Comparison of ENCODE assay signal across 11 mouse cellular contexts in the genomic region with DNA sequence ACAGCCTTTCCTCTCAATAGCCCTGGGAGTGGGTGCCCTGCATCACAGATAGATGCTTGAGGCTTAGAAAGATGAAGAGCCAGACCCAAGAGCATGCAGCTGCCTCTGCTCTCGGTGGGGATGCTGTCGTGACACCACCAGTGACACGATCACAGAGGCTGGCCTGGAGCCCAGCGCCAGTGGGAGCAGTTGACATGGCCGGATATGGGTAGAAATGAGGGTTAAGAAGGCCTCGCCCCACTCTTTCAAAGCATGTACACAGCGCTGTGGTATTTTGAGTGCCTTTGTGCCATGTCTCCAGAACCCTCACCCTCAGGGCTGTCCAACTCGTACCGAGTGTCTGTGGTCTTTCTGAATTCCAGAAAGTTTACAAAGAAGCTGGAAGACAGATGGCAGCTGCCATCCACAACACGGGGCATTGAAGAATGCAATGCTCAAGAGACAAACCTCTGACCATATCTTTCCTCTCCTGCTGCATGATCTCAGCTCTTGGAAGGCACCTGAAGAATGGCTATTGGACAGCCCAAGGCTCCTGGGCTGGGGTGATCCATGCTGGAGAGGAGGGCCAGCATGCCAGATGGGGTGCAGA.
DNase-seq lines count a peak whose midpoint lies in the region; ATAC-seq and TF ChIP-seq lines count a peak whose summit lies in the region.
"Had no signal": no experiment of that assay in that cellular context is flagged by ENCODE, and none has a peak within 500 bp of the region (broad histone marks: within the 10 kb centered on the region; RNA-seq: fewer than 3 reads in every experiment).

No protein-coding gene starts in this region.

- TF ChIP-seq CTCF in olfactory bulb, adult 2 months (IDR thresholded peaks at IDR 0.05; ENCODE audit: insufficient read depth, low read depth, low read length), result no peak

- WGBS in heart, embryonic 10.5 days, result 77% methylated on average over 10 of the region's 10 CpGs
- 89% methylated on average over 10 of the region's 10 CpGs for WGBS in midbrain, embryonic 11.5 days
- 73% methylated on average over 10 of the region's 10 CpGs for WGBS in midbrain, embryonic 15.5 days
- WGBS in embryonic facial prominence, embryonic 12.5 days, result 80% methylated on average over 10 of the region's 10 CpGs
- 57% methylated on average over 10 of the region's 10 CpGs for WGBS in olfactory bulb, adult 2 months

- H3K9me3 ChIP-seq in heart, embryonic 10.5 days, result no peaks in the 10 kb centered on the region
- H3K9me3 ChIP-seq in midbrain, embryonic 11.5 days (ENCODE audit: control insufficient read depth, low read length), result no peaks in the 10 kb centered on the region
- no peaks in the 10 kb centered on the region for H3K9me3 ChIP-seq in midbrain, embryonic 15.5 days
- no peaks in the 10 kb centered on the region for H3K9me3 ChIP-seq in embryonic facial prominence, embryonic 12.5 days
- H3K9me3 ChIP-seq: heart, embryonic 15.5 days; limb, embryonic 13.5 days had no signal

- no peak overlapping the region for H3K4me3 ChIP-seq in heart, embryonic 10.5 days
- H3K4me3 ChIP-seq in midbrain, embryonic 11.5 days (ENCODE audit: low read depth, low read length), result no peak overlapping the region
- H3K4me3 ChIP-seq in midbrain, embryonic 15.5 days, result no peak overlapping the region
- H3K4me3 ChIP-seq in embryonic facial prominence, embryonic 12.5 days, result no peak overlapping the region
- H3K4me3 ChIP-seq in olfactory bulb, adult 2 months (ENCODE audit: insufficient read depth, low read depth, low read length), result no peak overlapping the region
- H3K4me3 ChIP-seq: heart, embryonic 15.5 days; limb, embryonic 13.5 days had no signal

- 0 out of 2 replicates have a peak, but pooled peaks cover 3% of the 10 kb centered on the region for H3K36me3 ChIP-seq in heart, embryonic 10.5 days
- no peaks in the 10 kb centered on the region for H3K36me3 ChIP-seq in midbrain, embryonic 11.5 days (ENCODE audit: control insufficient read depth, insufficient read depth, low read length)
- H3K36me3 ChIP-seq in midbrain, embryonic 15.5 days (replicated peaks), result no peaks in the 10 kb centered on the region
- H3K36me3 ChIP-seq in embryonic facial prominence, embryonic 12.5 days, result no peaks in the 10 kb centered on the region
- H3K36me3 ChIP-seq: heart, embryonic 15.5 days had no signal

- no peak for ATAC-seq in midbrain, embryonic 11.5 days (ENCODE audit: low FRiP score)
- ATAC-seq in midbrain, embryonic 15.5 days (replicated peaks), result no peak
- no peak for ATAC-seq in embryonic facial prominence, embryonic 12.5 days (ENCODE audit: insufficient number of reproducible peaks, insufficient read depth, low FRiP score, low TSS enrichment)

- no peak overlapping the region for H3K4me2 ChIP-seq in midbrain, embryonic 11.5 days
- no peak overlapping the region for H3K4me2 ChIP-seq in midbrain, embryonic 15.5 days
- no peak overlapping the region for H3K4me2 ChIP-seq in embryonic facial prominence, embryonic 12.5 days (replicated peaks)
- H3K4me2 ChIP-seq: heart, embryonic 15.5 days; limb, embryonic 13.5 days had no signal

- no peak for DNase-seq in heart, embryonic 10.5 days (ENCODE audit: low spot score)
- DNase-seq in heart, postnatal 14 days, result no peak
- peak; percentile 41 for DNase-seq in midbrain, embryonic 11.5 days (ENCODE audit: low spot score, missing footprints)
- no peak for DNase-seq in adrenal gland, adult 2 months
- DNase-seq: right cerebral cortex, postnatal 25 days; thymus, adult 18-20 months had no signal

- intact Hi-C loops in heart, postnatal 14 days (cut with DNase I), result no loop called here

- no peaks in the 10 kb centered on the region for H3K27me3 ChIP-seq in heart, embryonic 10.5 days (ENCODE audit: insufficient read depth, poor library complexity, severe bottlenecking)
- H3K27me3 ChIP-seq in midbrain, embryonic 11.5 days (ENCODE audit: control insufficient read depth, insufficient read depth, low read length), result no peaks in the 10 kb centered on the region
- H3K27me3 ChIP-seq in midbrain, embryonic 15.5 days (replicated peaks), result no peaks in the 10 kb centered on the region
- no peaks in the 10 kb centered on the region for H3K27me3 ChIP-seq in embryonic facial prominence, embryonic 12.5 days
- H3K27me3 ChIP-seq: heart, embryonic 15.5 days; limb, embryonic 13.5 days had no signal

- H3K27ac ChIP-seq in heart, embryonic 10.5 days, result 0 out of 2 replicates have a peak overlapping the region, but pooled peaks have one; percentile 17
- H3K27ac ChIP-seq in midbrain, embryonic 11.5 days (ENCODE audit: low read depth, low read length), result no peak overlapping the region
- H3K27ac ChIP-seq in midbrain, embryonic 15.5 days, result no peak overlapping the region
- 0 out of 2 replicates have a peak overlapping the region, but pooled peaks have one; percentile 23 for H3K27ac ChIP-seq in embryonic facial prominence, embryonic 12.5 days
- peak overlapping the region; percentile 38; the same call in 1 of the 2 replicates for H3K27ac ChIP-seq in olfactory bulb, adult 2 months (ENCODE audit: insufficient read depth, low read depth, low read length)
- H3K27ac ChIP-seq: heart, embryonic 15.5 days; limb, embryonic 13.5 days had no signal

- peaks cover 42% of the 10 kb centered on the region for H3K4me1 ChIP-seq in heart, embryonic 10.5 days
- H3K4me1 ChIP-seq in midbrain, embryonic 11.5 days (ENCODE audit: control insufficient read depth, insufficient read depth, low read length), result peaks cover 2% of the 10 kb centered on the region; the same call in 1 of the 2 replicates
- peaks cover 12% of the 10 kb centered on the region for H3K4me1 ChIP-seq in midbrain, embryonic 15.5 days
- H3K4me1 ChIP-seq in embryonic facial prominence, embryonic 12.5 days, result peaks cover 15% of the 10 kb centered on the region; the same call in 1 of the 2 replicates
- peaks cover 52% of the 10 kb centered on the region for H3K4me1 ChIP-seq in olfactory bulb, adult 2 months (ENCODE audit: control insufficient read depth, insufficient read depth, low read length)

- H3K9ac ChIP-seq in midbrain, embryonic 11.5 days (ENCODE audit: low read length), result no peak overlapping the region
- no peak overlapping the region for H3K9ac ChIP-seq in midbrain, embryonic 15.5 days
- H3K9ac ChIP-seq in embryonic facial prominence, embryonic 12.5 days, result no peak overlapping the region
- H3K9ac ChIP-seq: heart, embryonic 15.5 days; limb, embryonic 13.5 days had no signal

- TF ChIP-seq POLR2A in olfactory bulb, adult 2 months (IDR thresholded peaks at IDR 0.05; ENCODE audit: insufficient read depth, low read depth, low read length), result no peak

Comparison
In these comparisons a context has a peak if more than half of its experiments do, and no peak if none do; other contexts are left out.
1. H3K27ac ChIP-seq: peak in heart, embryonic 10.5 days (single experiment), embryonic facial prominence, embryonic 12.5 days (single experiment) and olfactory bulb, adult 2 months (single experiment); none in midbrain, embryonic 11.5 days (single experiment) and midbrain, embryonic 15.5 days (single experiment).